Mouse (Mus musculus): ENCODE measurements around the gene Apoc3. TPM values are rescaled to one million over a fixed set of nuclear protein-coding genes. Genes with fewer than 3 reads are reported as not detected.

Apoc3 gene
- total RNA-seq, 2 experiments from 2014 or later: not detected

GRCm38 (mm10) chr9:46230450-46230975 is 4.9 kb downstream of the Apoc3 start:
- no peak for ATAC-seq (ENCODE audit: poor library complexity, severe bottlenecking)

GRCm38 (mm10) chr9:46229573-46230449 is 5.6 kb downstream of the Apoc3 start:
- ATAC-seq (ENCODE audit: poor library complexity, severe bottlenecking): peak; percentile 84

- no peak for ATAC-seq (ENCODE audit: poor library complexity, severe bottlenecking)
Measured at GRCm38 (mm10) chr9:46228491-46228890, 6.9 kb downstream of the Apoc3 start, which contains the start of gene Apoa1. Gene Apoa1 (plus strand): TSS chr9:46228580.

GRCm38 (mm10) chr9:46227064-46227614 is 8.3 kb downstream of the Apoc3 start:
- no peak for ATAC-seq (ENCODE audit: poor library complexity, severe bottlenecking)

GRCm38 (mm10) chr9:46224945-46225660 is 10.3 kb downstream of the Apoc3 start:
- ATAC-seq (ENCODE audit: poor library complexity, severe bottlenecking): no peak

GRCm38 (mm10) chr9:46224101-46224500 is 11.3 kb downstream of the Apoc3 start:
- no peak for ATAC-seq (ENCODE audit: poor library complexity, severe bottlenecking)

- ATAC-seq (ENCODE audit: poor library complexity, severe bottlenecking): no peak
Measured at GRCm38 (mm10) chr9:46223090-46223489, 12.3 kb downstream of the Apoc3 start.

GRCm38 (mm10) chr9:46218176-46218575 is 17.3 kb downstream of the Apoc3 start:
- ATAC-seq (ENCODE audit: poor library complexity, severe bottlenecking): no peak

- ATAC-seq (ENCODE audit: poor library complexity, severe bottlenecking): no peak
Measured at GRCm38 (mm10) chr9:46216744-46217470, 18.5 kb downstream of the Apoc3 start.

GRCm38 (mm10) chr9:46215338-46216322 is 19.8 kb downstream of the Apoc3 start:
- no peak for ATAC-seq (ENCODE audit: poor library complexity, severe bottlenecking)

- no peak for ATAC-seq (ENCODE audit: poor library complexity, severe bottlenecking)
Measured at GRCm38 (mm10) chr9:46214946-46215337, 20.5 kb downstream of the Apoc3 start.

GRCm38 (mm10) chr9:46214276-46214675 is 21.2 kb downstream of the Apoc3 start:
- no peak for ATAC-seq (ENCODE audit: poor library complexity, severe bottlenecking)

- ATAC-seq (ENCODE audit: poor library complexity, severe bottlenecking): no peak
Measured at GRCm38 (mm10) chr9:46210473-46210872, 25.0 kb downstream of the Apoc3 start.

- ATAC-seq (ENCODE audit: poor library complexity, severe bottlenecking): no peak
Measured at GRCm38 (mm10) chr9:46208401-46208974, 26.9 kb downstream of the Apoc3 start.

GRCm38 (mm10) chr9:46207501-46207869 is 28.0 kb downstream of the Apoc3 start:
- no peak for ATAC-seq (ENCODE audit: poor library complexity, severe bottlenecking)

- ATAC-seq (ENCODE audit: poor library complexity, severe bottlenecking): no peak
Measured at GRCm38 (mm10) chr9:46206834-46207500, 28.5 kb downstream of the Apoc3 start.

GRCm38 (mm10) chr9:46199609-46200008 is 35.8 kb downstream of the Apoc3 start:
- ATAC-seq (ENCODE audit: poor library complexity, severe bottlenecking): no peak

- ATAC-seq (ENCODE audit: poor library complexity, severe bottlenecking): no peak
Measured at GRCm38 (mm10) chr9:46198936-46199335, 36.5 kb downstream of the Apoc3 start.

GRCm38 (mm10) chr9:46198461-46198860 is 37.0 kb downstream of the Apoc3 start:
- ATAC-seq (ENCODE audit: poor library complexity, severe bottlenecking): no peak
